Mouse (Mus musculus): ENCODE data around the gene Car12. TPM values are rescaled to one million over a fixed set of nuclear protein-coding genes. Genes with fewer than 3 reads are reported as not detected.

Gene Car12
- polyA plus RNA-seq, 2 experiments, result 0.10 to 0.17 TPM

- H3K4me3 ChIP-seq (ENCODE audit: insufficient read depth in 1 of 2, low read depth in 2 of 2, low read length in 2 of 2), result no peak overlapping the region
- no peak for ATAC-seq (ENCODE audit: insufficient read depth)
- H3K4me2 ChIP-seq (ENCODE audit: low read depth), result no peak overlapping the region
- DNase-seq (ENCODE audit: low read depth in 3 of 3, low spot score in 3 of 3), result no peak
- peaks cover 0 to 5% of the 10 kb centered on the region in 2 experiments; a peak in 2 of 4 replicates for H3K4me1 ChIP-seq (replicated peaks; ENCODE audit: control insufficient read depth in 2 of 2, insufficient read depth in 2 of 2, low read length in 1 of 2)
- no peak overlapping the region for H3K27ac ChIP-seq
- no peaks in the 10 kb centered on the region for H3K36me3 ChIP-seq (replicated peaks; ENCODE audit: control insufficient read depth, insufficient read depth, low read depth)
- no peaks in the 10 kb centered on the region for H3K27me3 ChIP-seq (ENCODE audit: control insufficient read depth, insufficient read depth, low read length)
- 31% methylated on average over 3 of the region's 3 CpGs for WGBS (ENCODE audit: insufficient replicate concordance)
- no peak overlapping the region for H3K9ac ChIP-seq (replicated peaks)
- TF ChIP-seq CTCF (IDR thresholded peaks at IDR 0.05; ENCODE audit: low read depth), result no peak
- no peak for TF ChIP-seq EP300 (IDR thresholded peaks at IDR 0.05; ENCODE audit: low read depth)
- H3K9me3 ChIP-seq (ENCODE audit: control insufficient read depth, low read length), result no peaks in the 10 kb centered on the region
Measured at GRCm38 (mm10) chr9:66682822-66683221, 30.7 kb upstream of the Car12 start.

GRCm38 (mm10) chr9:66685730-66686129 is 27.8 kb upstream of the Car12 start:
- ATAC-seq (ENCODE audit: insufficient read depth) (no peak), DNase-seq (ENCODE audit: low read depth in 3 of 3, low spot score in 3 of 3) (no peak)
- no peaks in the 10 kb centered on the region for H3K4me1 ChIP-seq (replicated peaks; ENCODE audit: control insufficient read depth in 2 of 2, insufficient read depth in 2 of 2, low read length in 1 of 2)
- WGBS (ENCODE audit: insufficient replicate concordance), result 59% methylated on average over 6 of the region's 6 CpGs
- H3K4me3 ChIP-seq (ENCODE audit: insufficient read depth in 1 of 2, low read depth in 2 of 2, low read length in 2 of 2), result no peak overlapping the region
- TF ChIP-seq EP300 (IDR thresholded peaks at IDR 0.05; ENCODE audit: low read depth), result no peak
- no peak for TF ChIP-seq CTCF (IDR thresholded peaks at IDR 0.05; ENCODE audit: low read depth)
- H3K9me3 ChIP-seq (ENCODE audit: control insufficient read depth, low read length), result no peaks in the 10 kb centered on the region
- H3K36me3 ChIP-seq (replicated peaks; ENCODE audit: control insufficient read depth, insufficient read depth, low read depth), result no peaks in the 10 kb centered on the region
- no peak overlapping the region for H3K4me2 ChIP-seq (ENCODE audit: low read depth)
- H3K27me3 ChIP-seq (ENCODE audit: control insufficient read depth, insufficient read depth, low read length), result no peaks in the 10 kb centered on the region
- H3K9ac ChIP-seq (replicated peaks), result no peak overlapping the region
- H3K27ac ChIP-seq, result no peak overlapping the region

- no peak overlapping the region for H3K9ac ChIP-seq (replicated peaks)
- H3K4me3 ChIP-seq (ENCODE audit: insufficient read depth in 1 of 2, low read depth in 2 of 2, low read length in 2 of 2), result no peak overlapping the region
- ATAC-seq (ENCODE audit: insufficient read depth) (no peak), DNase-seq (ENCODE audit: low read depth in 3 of 3, low spot score in 3 of 3) (no peak)
- 60% methylated on average over 2 of the region's 2 CpGs for WGBS (ENCODE audit: insufficient replicate concordance)
- no peak overlapping the region for H3K27ac ChIP-seq
- H3K9me3 ChIP-seq (ENCODE audit: control insufficient read depth, low read length), result no peaks in the 10 kb centered on the region
- H3K27me3 ChIP-seq (ENCODE audit: control insufficient read depth, insufficient read depth, low read length), result no peaks in the 10 kb centered on the region
- TF ChIP-seq EP300 (IDR thresholded peaks at IDR 0.05; ENCODE audit: low read depth), result no peak
- no peak for TF ChIP-seq CTCF (IDR thresholded peaks at IDR 0.05; ENCODE audit: low read depth)
- H3K4me2 ChIP-seq (ENCODE audit: low read depth), result no peak overlapping the region
- H3K36me3 ChIP-seq (replicated peaks; ENCODE audit: control insufficient read depth, insufficient read depth, low read depth), result no peaks in the 10 kb centered on the region
- no peaks in the 10 kb centered on the region for H3K4me1 ChIP-seq (replicated peaks; ENCODE audit: control insufficient read depth in 2 of 2, insufficient read depth in 2 of 2, low read length in 1 of 2)
Measured at GRCm38 (mm10) chr9:66687713-66688112, 25.8 kb upstream of the Car12 start.

- no peak for DNase-seq (ENCODE audit: low read depth in 3 of 3, low spot score in 3 of 3)
- no peak overlapping the region for H3K4me3 ChIP-seq (ENCODE audit: insufficient read depth in 1 of 2, low read depth in 2 of 2, low read length in 2 of 2)
- TF ChIP-seq EP300 (IDR thresholded peaks at IDR 0.05; ENCODE audit: low read depth), result no peak
- TF ChIP-seq CTCF (IDR thresholded peaks at IDR 0.05; ENCODE audit: low read depth), result no peak; the same call in 1 of the 2 replicates
Measured at GRCm38 (mm10) chr9:66691683-66692305, 21.7 kb upstream of the Car12 start.

GRCm38 (mm10) chr9:66697355-66698140 is 15.9 kb upstream of the Car12 start:
- H3K9ac ChIP-seq (replicated peaks), result no peak overlapping the region
- peak; percentile 78 for ATAC-seq (ENCODE audit: insufficient read depth)
- DNase-seq (ENCODE audit: low read depth in 3 of 3, low spot score in 3 of 3), result peak; percentile 20 to 30 (median 24)
- H3K4me2 ChIP-seq (ENCODE audit: low read depth), result no peak overlapping the region
- H3K4me1 ChIP-seq (replicated peaks; ENCODE audit: control insufficient read depth in 2 of 2, insufficient read depth in 2 of 2, low read length in 1 of 2), result no peaks in the 10 kb centered on the region; a peak in 1 of 4 replicates
- TF ChIP-seq EP300 (IDR thresholded peaks at IDR 0.05; ENCODE audit: low read depth) (no peak), CTCF (IDR thresholded peaks at IDR 0.05; ENCODE audit: low read depth) (no peak)
- H3K36me3 ChIP-seq (replicated peaks; ENCODE audit: control insufficient read depth, insufficient read depth, low read depth), result no peaks in the 10 kb centered on the region
- H3K9me3 ChIP-seq (ENCODE audit: control insufficient read depth, low read length), result no peaks in the 10 kb centered on the region
- WGBS (ENCODE audit: insufficient replicate concordance), result 55% methylated on average over 7 of the region's 7 CpGs
- H3K4me3 ChIP-seq (ENCODE audit: insufficient read depth in 1 of 2, low read depth in 2 of 2, low read length in 2 of 2), result no peak overlapping the region
- no peaks in the 10 kb centered on the region for H3K27me3 ChIP-seq (ENCODE audit: control insufficient read depth, insufficient read depth, low read length)
- no peak overlapping the region for H3K27ac ChIP-seq

More at GRCm38 (mm10) chr9:66691683-66692305, 21.7 kb upstream of the Car12 start:
- H3K4me1 ChIP-seq (replicated peaks; ENCODE audit: control insufficient read depth in 2 of 2, insufficient read depth in 2 of 2, low read length in 1 of 2), result no peaks in the 10 kb centered on the region
- H3K9me3 ChIP-seq (ENCODE audit: control insufficient read depth, low read length), result no peaks in the 10 kb centered on the region
- no peak overlapping the region for H3K27ac ChIP-seq
- no peak overlapping the region for H3K4me2 ChIP-seq (ENCODE audit: low read depth)
- no peaks in the 10 kb centered on the region for H3K36me3 ChIP-seq (replicated peaks; ENCODE audit: control insufficient read depth, insufficient read depth, low read depth)
- 62% methylated on average over 4 of the region's 4 CpGs for WGBS (ENCODE audit: insufficient replicate concordance)
- H3K9ac ChIP-seq (replicated peaks), result no peak overlapping the region
- H3K27me3 ChIP-seq (ENCODE audit: control insufficient read depth, insufficient read depth, low read length), result no peaks in the 10 kb centered on the region
- ATAC-seq (ENCODE audit: insufficient read depth), result no peak
